Mouse (Mus musculus): Measurements from ENCODE around the gene Atp11a. TPM values are rescaled to one million over a fixed set of nuclear protein-coding genes. Genes with fewer than 3 reads are reported as not detected.
A peak's percentile ranks its signal among the peaks of the same experiment; 100 is the strongest.

The Atp11a gene
- polyA plus RNA-seq, 1 experiment from 2014 or later: 17.3 TPM

DNA sequence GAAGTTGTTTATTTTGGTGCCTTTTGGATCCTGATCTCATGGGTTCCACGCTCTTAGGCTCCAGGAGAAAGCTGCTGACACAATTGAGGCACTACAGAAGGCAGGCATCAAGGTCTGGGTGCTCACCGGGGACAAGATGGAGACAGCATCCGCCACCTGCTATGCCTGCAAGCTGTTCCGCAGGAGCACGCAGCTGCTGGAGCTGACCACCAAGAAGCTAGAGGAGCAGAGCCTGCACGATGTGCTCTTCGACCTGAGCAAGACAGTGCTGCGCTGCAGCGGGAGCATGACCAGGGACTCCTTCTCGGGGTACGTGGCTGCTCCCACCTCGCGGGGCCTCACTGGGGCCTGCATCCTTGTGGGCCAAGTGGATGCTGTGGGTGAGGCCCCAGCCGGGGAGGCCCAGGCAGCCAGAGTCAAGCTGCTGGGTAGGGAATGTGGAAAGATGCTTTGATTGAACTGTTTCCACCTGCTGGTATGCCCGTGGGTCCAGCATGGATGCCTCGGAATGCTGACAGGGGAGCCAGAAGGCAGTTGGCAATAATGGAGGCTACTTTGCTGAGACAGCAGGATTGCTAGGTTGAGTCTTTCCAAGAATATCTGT lies 87.6 kb downstream of the Atp11a start:
- ATAC-seq (ENCODE audit: insufficient number of reproducible peaks, insufficient read depth, low FRiP score, low TSS enrichment, low read depth): no peak
- 90% methylated on average over 16 of the region's 16 CpGs for WGBS
- no peak overlapping the region for H3K27ac ChIP-seq
- no peaks in the 10 kb centered on the region for H3K27me3 ChIP-seq
- H3K4me2 ChIP-seq: no peak overlapping the region
- no peaks in the 10 kb centered on the region for H3K9me3 ChIP-seq
- H3K36me3 ChIP-seq: peaks cover 94% of the 10 kb centered on the region
- H3K4me1 ChIP-seq: no peaks in the 10 kb centered on the region
- H3K9ac ChIP-seq: no peak overlapping the region
- no peak overlapping the region for H3K4me3 ChIP-seq

DNA sequence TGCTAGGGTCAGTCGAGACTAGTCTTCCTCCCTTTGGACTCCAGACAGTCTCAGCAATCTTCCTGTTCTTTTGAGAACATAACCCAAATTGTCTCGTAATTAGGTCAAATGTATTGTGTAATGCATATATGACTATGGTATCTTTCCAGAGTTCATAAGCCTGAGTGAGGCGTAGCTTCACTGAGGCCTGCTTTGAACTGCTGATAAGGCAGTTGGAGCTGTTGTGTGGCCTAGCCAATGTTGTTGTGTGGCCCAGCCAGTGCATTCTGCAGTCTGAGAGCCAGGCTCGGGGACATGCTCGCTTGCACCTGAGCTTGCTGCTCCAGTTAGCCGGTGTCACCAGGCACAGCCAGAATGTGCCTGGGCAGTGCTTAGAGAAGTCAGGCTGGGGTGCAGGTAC lies 89.6 kb downstream of the Atp11a start:
- Histone ChIP-seq H3K9me3 (no peaks in the 10 kb centered on the region), H3K9ac (no peak overlapping the region), H3K27ac (no peak overlapping the region), H3K4me1 (no peaks in the 10 kb centered on the region), H3K4me2 (no peak overlapping the region), H3K4me3 (no peak overlapping the region), H3K27me3 (no peaks in the 10 kb centered on the region), H3K36me3 (peaks cover 97% of the 10 kb centered on the region)
- WGBS: 88% methylated on average over 6 of the region's 6 CpGs
- ATAC-seq (ENCODE audit: insufficient number of reproducible peaks, insufficient read depth, low FRiP score, low TSS enrichment, low read depth): no peak

DNA sequence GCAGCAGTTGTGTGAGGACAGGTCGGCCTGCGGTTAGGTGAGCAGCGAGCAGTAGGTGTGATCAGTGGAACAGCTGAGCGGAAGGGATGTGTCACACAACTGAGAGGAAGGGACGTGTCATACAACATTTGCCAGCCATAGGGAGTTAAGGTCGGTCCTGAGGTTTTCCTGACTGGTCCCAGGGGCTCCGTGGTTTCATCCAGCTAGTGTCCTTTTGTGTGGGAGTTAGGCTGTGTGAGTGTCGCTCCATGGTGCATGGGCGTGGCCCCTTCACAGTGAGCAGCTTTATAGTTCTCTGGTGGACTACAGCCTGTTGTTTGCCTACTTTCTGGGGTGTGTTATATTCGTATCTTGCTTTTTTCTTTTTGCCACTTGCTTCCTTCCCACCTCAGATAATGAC lies 94.4 kb downstream of the Atp11a start:
- Histone ChIP-seq H3K9me3 (no peaks in the 10 kb centered on the region), H3K4me1 (no peaks in the 10 kb centered on the region), H3K36me3 (peaks cover 88% of the 10 kb centered on the region), H3K9ac (no peak overlapping the region), H3K4me3 (no peak overlapping the region), H3K27me3 (no peaks in the 10 kb centered on the region), H3K4me2 (no peak overlapping the region), H3K27ac (no peak overlapping the region)
- WGBS: 88% methylated on average over 10 of the region's 10 CpGs
- no peak for ATAC-seq (ENCODE audit: insufficient number of reproducible peaks, insufficient read depth, low FRiP score, low TSS enrichment, low read depth)

DNA sequence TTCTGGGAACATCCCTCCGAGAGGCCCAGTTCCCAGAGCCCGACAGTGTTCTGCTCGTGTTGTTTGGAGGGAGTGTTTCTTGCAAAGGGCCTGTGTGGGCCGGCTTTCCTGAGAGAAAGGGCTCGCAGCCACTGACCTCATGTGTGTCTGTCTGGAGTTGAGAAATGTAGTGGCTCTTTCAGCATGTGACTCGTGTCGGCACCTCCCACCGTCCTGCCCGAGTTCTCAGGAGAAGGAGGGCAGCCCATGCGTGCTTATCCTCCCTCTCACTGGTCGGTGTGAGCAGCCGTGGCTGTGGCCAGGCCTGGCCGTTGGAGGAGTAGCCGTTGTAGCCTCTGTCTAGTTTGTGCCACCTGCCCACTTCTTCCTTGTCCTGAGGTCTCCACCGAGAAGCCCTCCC lies 99.2 kb downstream of the Atp11a start:
- no peaks in the 10 kb centered on the region for H3K4me1 ChIP-seq
- H3K27ac ChIP-seq: no peak overlapping the region
- H3K36me3 ChIP-seq: peaks cover 87% of the 10 kb centered on the region
- no peak overlapping the region for H3K9ac ChIP-seq
- no peaks in the 10 kb centered on the region for H3K27me3 ChIP-seq
- 85% methylated on average over 15 of the region's 15 CpGs for WGBS
- H3K4me2 ChIP-seq: no peak overlapping the region
- no peak overlapping the region for H3K4me3 ChIP-seq
- no peaks in the 10 kb centered on the region for H3K9me3 ChIP-seq
- no peak for ATAC-seq (ENCODE audit: insufficient number of reproducible peaks, insufficient read depth, low FRiP score, low TSS enrichment, low read depth)

DNA sequence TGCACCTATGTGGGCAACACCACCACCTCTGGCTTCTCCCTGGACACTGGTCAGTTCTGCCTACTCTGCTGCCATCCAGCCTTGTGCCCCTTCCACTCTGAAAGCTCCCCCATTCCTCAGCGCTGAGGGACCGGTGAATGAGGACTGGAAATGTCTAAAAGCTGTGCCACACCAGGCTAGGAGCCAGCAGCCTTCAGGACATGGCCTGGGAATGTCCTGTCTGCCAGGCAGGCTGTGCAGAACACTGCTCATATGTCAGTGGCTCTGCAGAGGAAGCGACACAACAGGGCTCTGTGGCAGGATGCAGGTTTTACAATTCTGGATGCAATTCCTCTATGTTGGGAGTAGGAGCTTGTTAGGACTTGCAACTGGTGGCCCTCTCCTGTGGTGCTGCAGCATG lies 106.2 kb downstream of the Atp11a start:
- no peak for ATAC-seq (ENCODE audit: insufficient number of reproducible peaks, insufficient read depth, low FRiP score, low TSS enrichment, low read depth)
- H3K36me3 ChIP-seq: peaks cover 81% of the 10 kb centered on the region
- no peak overlapping the region for H3K4me3 ChIP-seq
- H3K27me3 ChIP-seq: no peaks in the 10 kb centered on the region
- no peak overlapping the region for H3K9ac ChIP-seq
- 83% methylated on average over 3 of the region's 3 CpGs for WGBS
- no peaks in the 10 kb centered on the region for H3K4me1 ChIP-seq
- H3K27ac ChIP-seq: no peak overlapping the region
- H3K9me3 ChIP-seq: no peaks in the 10 kb centered on the region
- H3K4me2 ChIP-seq: no peak overlapping the region

DNA sequence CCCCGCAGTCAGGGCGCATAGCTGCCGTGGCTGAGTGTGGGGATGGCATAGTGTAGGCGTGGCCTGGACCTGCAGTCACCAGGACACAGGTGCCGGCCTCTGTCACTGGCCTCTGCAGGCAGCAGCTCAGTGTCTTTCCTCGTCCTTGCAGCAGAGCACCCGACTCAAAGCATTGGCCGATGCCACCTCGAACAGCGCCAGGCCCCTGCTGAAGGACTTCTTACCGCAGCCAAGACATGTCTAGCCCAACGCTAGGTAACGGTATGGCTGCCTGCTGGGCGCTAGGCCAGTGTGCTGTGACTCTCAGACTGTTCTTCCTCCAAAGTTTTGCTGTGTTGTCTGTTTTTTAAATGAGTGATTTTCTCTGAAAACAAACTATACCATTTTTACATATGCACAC lies 106.8 kb downstream of the Atp11a start:
- H3K36me3 ChIP-seq: peaks cover 75% of the 10 kb centered on the region
- no peak for ATAC-seq (ENCODE audit: insufficient number of reproducible peaks, insufficient read depth, low FRiP score, low TSS enrichment, low read depth)
- H3K4me3 ChIP-seq: no peak overlapping the region
- WGBS: 84% methylated on average over 14 of the region's 14 CpGs
- no peak overlapping the region for H3K27ac ChIP-seq
- H3K4me1 ChIP-seq: no peaks in the 10 kb centered on the region
- H3K27me3 ChIP-seq: no peaks in the 10 kb centered on the region
- H3K9me3 ChIP-seq: no peaks in the 10 kb centered on the region
- no peak overlapping the region for H3K9ac ChIP-seq
- no peak overlapping the region for H3K4me2 ChIP-seq

DNA sequence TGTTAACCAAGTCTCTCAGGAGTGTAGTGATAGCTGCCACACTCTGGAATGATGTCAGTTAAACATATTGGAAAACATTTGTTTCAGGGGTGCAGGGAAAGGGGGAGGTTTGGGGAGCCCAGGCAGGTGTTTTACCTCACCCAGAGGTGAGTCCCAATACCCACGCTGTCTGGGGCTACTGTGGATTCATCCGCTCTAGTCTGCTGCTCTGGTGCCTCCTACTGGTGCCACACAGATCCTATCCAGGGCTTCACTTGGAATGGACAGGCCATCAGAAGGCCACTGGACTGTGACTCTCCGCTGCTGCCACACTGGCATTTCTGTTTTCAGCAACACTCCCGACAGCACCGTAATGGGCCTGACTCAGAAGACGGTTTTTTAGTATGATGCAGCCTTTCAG lies 109.0 kb downstream of the Atp11a start:
- Histone ChIP-seq H3K9ac (no peak overlapping the region), H3K4me2 (no peak overlapping the region), H3K4me3 (no peak overlapping the region), H3K36me3 (peaks cover 55% of the 10 kb centered on the region), H3K27me3 (peaks cover 6% of the 10 kb centered on the region), H3K4me1 (no peaks in the 10 kb centered on the region), H3K27ac (no peak overlapping the region), H3K9me3 (no peaks in the 10 kb centered on the region)
- no peak for ATAC-seq (ENCODE audit: insufficient number of reproducible peaks, insufficient read depth, low FRiP score, low TSS enrichment, low read depth)
- WGBS: 71% methylated on average over 6 of the region's 6 CpGs

DNA sequence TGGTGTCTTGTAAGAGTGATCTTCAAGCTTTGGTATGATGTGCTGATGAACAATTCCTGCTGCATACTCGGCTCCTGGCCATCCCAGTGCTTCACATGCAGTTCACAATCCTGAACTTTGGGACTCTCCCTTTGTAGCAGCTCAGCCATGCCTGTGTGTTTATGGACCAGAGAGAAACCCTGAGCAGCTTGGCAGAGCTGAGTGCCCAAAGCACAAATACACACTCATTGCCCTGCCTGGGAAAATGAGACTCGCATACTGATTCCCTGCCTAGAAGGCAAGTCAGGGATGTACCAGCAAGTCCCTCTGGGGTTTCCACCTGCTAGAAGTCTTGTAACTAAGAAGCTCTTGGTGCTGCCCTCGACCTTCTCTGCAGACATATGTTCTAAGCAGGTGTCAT lies 112.8 kb downstream of the Atp11a start:
- ATAC-seq (ENCODE audit: insufficient number of reproducible peaks, insufficient read depth, low FRiP score, low TSS enrichment, low read depth): no peak

DNA sequence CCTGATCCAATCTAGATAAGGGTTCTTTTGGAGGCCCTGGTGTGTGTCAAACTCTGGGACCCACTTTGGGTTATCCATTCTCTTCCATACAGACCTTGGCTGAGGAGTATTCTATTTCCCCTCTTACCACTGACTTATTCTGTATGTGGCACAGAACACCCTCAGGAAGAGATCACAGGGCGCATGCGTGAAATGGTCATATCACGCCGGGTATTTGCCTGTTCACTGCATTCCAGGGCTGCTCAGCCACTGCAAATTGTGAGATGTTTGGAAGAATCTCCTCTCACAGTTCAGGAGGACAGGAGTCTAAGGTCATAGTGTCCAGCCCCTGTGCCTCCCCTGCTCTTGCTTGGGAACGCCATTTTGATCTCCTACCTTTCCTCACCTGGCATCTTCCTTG lies 113.8 kb downstream of the Atp11a start:
- H3K27me3 ChIP-seq: peaks cover 45% of the 10 kb centered on the region
- peaks cover 8% of the 10 kb centered on the region for H3K36me3 ChIP-seq
- no peak overlapping the region for H3K4me3 ChIP-seq
- H3K4me2 ChIP-seq: no peak overlapping the region
- ATAC-seq (ENCODE audit: insufficient number of reproducible peaks, insufficient read depth, low FRiP score, low TSS enrichment, low read depth): no peak
- peaks cover 11% of the 10 kb centered on the region for H3K4me1 ChIP-seq
- 82% methylated on average over 5 of the region's 5 CpGs for WGBS
- no peaks in the 10 kb centered on the region for H3K9me3 ChIP-seq
- no peak overlapping the region for H3K27ac ChIP-seq
- H3K9ac ChIP-seq: no peak overlapping the region

More for the DNA sequence above, 112.8 kb downstream of the Atp11a start:
- Histone ChIP-seq H3K4me1 (peaks cover 11% of the 10 kb centered on the region), H3K9me3 (no peaks in the 10 kb centered on the region), H3K27me3 (peaks cover 36% of the 10 kb centered on the region), H3K27ac (no peak overlapping the region), H3K9ac (no peak overlapping the region), H3K36me3 (peaks cover 18% of the 10 kb centered on the region), H3K4me2 (no peak overlapping the region), H3K4me3 (no peak overlapping the region)
- WGBS: 68% methylated on average over 3 of the region's 3 CpGs

DNA sequence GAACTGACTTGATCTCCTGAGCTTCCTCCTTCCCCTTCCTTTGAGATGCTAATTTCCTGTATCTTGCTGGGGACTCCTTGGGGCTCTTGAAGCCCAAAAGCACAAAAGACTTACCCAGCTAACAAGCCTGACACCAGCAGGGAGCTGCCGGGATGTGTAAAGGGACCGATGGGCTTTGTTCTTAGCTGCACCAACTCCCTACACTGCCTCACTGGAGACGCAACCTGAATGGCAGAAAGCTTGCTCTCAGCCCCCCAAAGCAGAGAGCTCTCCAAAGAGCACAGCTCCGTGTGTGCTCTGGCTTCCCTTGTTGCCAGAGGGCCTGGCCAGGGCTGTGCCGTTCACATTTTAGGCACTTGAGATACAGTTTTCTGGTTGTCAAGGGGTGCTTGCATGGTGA lies 114.6 kb downstream of the Atp11a start:
- ATAC-seq (ENCODE audit: insufficient number of reproducible peaks, insufficient read depth, low FRiP score, low TSS enrichment, low read depth): no peak
- no peak overlapping the region for H3K4me3 ChIP-seq
- H3K9me3 ChIP-seq: no peaks in the 10 kb centered on the region
- H3K36me3 ChIP-seq: peaks cover under 1% of the 10 kb centered on the region; the same call in 1 of the 2 replicates
- WGBS: 5% methylated on average over 5 of the region's 5 CpGs
- H3K4me2 ChIP-seq: no peak overlapping the region
- H3K4me1 ChIP-seq: peaks cover 11% of the 10 kb centered on the region
- peaks cover 45% of the 10 kb centered on the region for H3K27me3 ChIP-seq
- no peak overlapping the region for H3K27ac ChIP-seq
- no peak overlapping the region for H3K9ac ChIP-seq

DNA sequence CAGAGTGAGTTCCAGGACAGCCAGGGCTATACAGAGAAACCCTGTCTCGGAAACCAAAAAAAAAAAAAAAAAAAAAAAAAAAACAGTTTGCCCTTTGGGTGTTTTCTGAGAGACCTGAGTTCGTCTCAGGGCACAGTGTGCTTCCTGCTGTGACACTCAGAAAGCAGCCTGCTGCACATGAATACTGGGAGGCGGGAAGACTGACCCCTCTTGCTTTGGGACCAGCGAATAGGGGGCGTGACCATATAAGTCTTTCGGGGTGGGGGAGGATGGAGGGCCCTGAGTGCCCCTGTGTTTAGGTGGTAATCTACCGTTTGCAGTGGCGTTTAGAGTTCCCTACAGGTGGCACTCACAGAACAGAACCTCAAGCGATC lies 116.2 kb downstream of the Atp11a start:
- peak overlapping the region; percentile 83 for H3K4me2 ChIP-seq
- no peak for ATAC-seq (ENCODE audit: insufficient number of reproducible peaks, insufficient read depth, low FRiP score, low TSS enrichment, low read depth)
- H3K9ac ChIP-seq: peak overlapping the region; percentile 54; the same call in 1 of the 2 replicates
- H3K4me3 ChIP-seq: peak overlapping the region; percentile 52
- H3K36me3 ChIP-seq: no peaks in the 10 kb centered on the region
- peaks cover 45% of the 10 kb centered on the region for H3K27me3 ChIP-seq
- 8% methylated on average over 9 of the region's 9 CpGs for WGBS
- no peaks in the 10 kb centered on the region for H3K9me3 ChIP-seq
- H3K4me1 ChIP-seq: peaks cover 11% of the 10 kb centered on the region
- H3K27ac ChIP-seq: no peak overlapping the region

DNA sequence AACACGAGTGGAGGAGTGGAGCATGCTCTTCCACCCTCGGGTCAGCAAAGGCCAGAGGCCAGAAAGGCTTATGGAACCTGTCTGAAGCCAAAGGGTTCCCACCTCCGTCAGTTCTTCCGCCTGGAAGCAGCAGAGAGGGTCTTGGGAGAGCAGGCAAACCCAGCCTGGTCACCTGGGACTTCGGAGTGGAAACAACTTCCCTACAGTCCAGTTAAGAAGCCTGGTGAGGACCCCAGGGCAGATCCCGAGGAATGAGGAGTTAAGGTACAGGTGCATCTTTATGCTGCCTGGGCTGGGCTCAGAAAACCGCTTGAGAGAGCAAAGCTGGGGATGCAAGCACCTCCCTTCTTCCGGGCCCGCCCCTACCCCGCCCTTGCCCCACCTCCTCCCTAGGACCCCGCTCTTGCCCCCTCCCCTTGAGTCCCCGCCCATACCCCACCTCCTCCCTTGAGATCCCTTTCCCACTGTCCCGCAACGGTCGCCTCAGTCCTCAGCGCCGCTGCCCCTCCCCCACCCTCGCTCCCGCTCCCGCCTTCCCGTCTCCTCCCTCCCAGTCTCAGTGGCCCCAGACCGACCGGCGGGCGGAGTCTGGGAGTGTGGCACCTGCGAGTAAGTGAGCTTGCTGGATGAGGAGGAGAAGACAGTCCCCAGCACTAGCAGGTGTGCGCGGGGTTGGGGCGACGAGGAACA lies 116.7 kb downstream of the Atp11a start, which contains the start of gene Mcf2l:
Mcf2l (plus strand) TSS at position 450 of the 690 bp plus-strand sequence.
- Histone ChIP-seq H3K27me3 (peaks cover 45% of the 10 kb centered on the region), H3K4me1 (peaks cover 11% of the 10 kb centered on the region), H3K4me3 (peak within 1 kb of the TSS; percentile 52), H3K9ac (peak within 1 kb of the TSS; percentile 59), H3K36me3 (no peaks in the 10 kb centered on the region), H3K4me2 (peak within 1 kb of the TSS; percentile 83), H3K9me3 (no peaks in the 10 kb centered on the region), H3K27ac (no peak within 1 kb of the TSS)
- under 1% methylated on average over 30 of the region's 30 CpGs for WGBS
- ATAC-seq (ENCODE audit: insufficient number of reproducible peaks, insufficient read depth, low FRiP score, low TSS enrichment, low read depth): peak; percentile 78
